8 mouse cellular contexts compared by ENCODE assay signal in the genomic region with DNA sequence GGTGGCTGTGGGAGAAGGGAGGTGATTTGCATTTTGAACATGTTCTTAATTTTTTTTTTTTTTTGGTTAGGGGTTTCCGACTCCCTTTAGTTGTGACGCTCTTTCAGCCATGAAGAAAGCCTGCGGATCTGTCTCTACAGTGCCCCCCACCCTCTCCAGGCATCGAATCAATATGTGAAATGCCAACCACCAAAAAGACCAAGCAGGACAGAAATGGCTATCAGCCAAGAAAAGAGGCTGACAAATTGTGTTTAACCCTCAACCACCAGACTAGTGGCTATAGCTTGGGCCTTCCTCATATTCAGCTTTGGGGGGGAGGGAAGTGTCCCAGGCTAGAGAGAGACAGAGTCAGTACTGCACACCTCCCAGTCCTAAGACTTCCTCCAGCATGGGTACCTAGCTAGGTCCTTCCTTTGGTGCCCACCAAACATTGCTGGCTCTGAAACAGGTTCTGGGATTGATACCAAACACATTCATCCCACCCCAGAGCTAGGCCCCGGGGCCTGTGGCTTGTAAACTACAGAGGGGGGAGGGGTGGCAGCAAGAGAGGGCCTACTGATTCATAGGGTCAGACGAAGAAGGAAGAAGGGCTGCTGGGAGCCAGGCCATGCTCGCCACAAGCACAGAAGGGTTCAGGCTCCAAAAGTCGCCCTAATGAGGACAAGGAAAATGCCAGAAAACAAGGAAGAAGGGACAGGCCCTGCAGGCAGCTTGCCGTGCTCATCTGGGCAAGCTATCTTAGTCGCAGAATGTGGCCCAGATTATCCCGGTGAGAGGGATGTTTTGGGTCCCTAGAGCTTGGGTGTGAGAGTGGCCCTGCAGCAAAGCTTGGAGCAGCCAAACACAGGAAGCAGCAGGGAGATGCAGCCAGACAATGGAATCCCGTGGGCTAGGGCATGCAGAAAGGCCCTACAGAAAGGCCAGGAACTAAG. TPM values are rescaled to one million over a fixed set of nuclear protein-coding genes. Genes with fewer than 3 reads are reported as not detected.
A peak's percentile ranks its signal among the peaks of the same experiment; 100 is the strongest.
DNase-seq lines count a peak whose midpoint lies in the region; ATAC-seq lines count a peak whose summit lies in the region.

No protein-coding gene starts in this region.

- WGBS in forebrain, embryonic 14.5 days, result 4% methylated on average over 12 of the region's 12 CpGs
- WGBS in hindbrain, embryonic 13.5 days, result 6% methylated on average over 12 of the region's 12 CpGs

- no peaks in the 10 kb centered on the region for H3K27me3 ChIP-seq in forebrain, embryonic 14.5 days (replicated peaks; ENCODE audit: control insufficient read depth, insufficient read depth, low read length)
- no peaks in the 10 kb centered on the region for H3K27me3 ChIP-seq in hindbrain, embryonic 13.5 days

- H3K36me3 ChIP-seq in forebrain, embryonic 14.5 days (ENCODE audit: control insufficient read depth, insufficient read depth, low read length), result 0 out of 2 replicates have a peak, but pooled peaks cover 3% of the 10 kb centered on the region
- no peaks in the 10 kb centered on the region for H3K36me3 ChIP-seq in hindbrain, embryonic 13.5 days

- H3K9me3 ChIP-seq in forebrain, embryonic 14.5 days (replicated peaks; ENCODE audit: control insufficient read depth, low read length), result no peaks in the 10 kb centered on the region
- H3K9me3 ChIP-seq in hindbrain, embryonic 13.5 days, result no peaks in the 10 kb centered on the region

- peak overlapping the region; percentile 43 for H3K4me2 ChIP-seq in forebrain, embryonic 14.5 days (ENCODE audit: low read length)
- peak overlapping the region; percentile 50 for H3K4me2 ChIP-seq in hindbrain, embryonic 13.5 days

- peak overlapping the region; percentile 4; the same call in 1 of the 2 replicates for H3K4me3 ChIP-seq in forebrain, embryonic 14.5 days (ENCODE audit: low read depth, low read length)
- no peak overlapping the region for H3K4me3 ChIP-seq in hindbrain, embryonic 13.5 days

- peak overlapping the region; percentile 89 for H3K27ac ChIP-seq in forebrain, embryonic 14.5 days (ENCODE audit: low read depth, low read length)
- H3K27ac ChIP-seq in hindbrain, embryonic 13.5 days, result peak overlapping the region; percentile 97

- peaks cover 49% of the 10 kb centered on the region for H3K4me1 ChIP-seq in forebrain, embryonic 14.5 days (ENCODE audit: control insufficient read depth, insufficient read depth, low read length)
- peaks cover 84% of the 10 kb centered on the region for H3K4me1 ChIP-seq in hindbrain, embryonic 13.5 days (replicated peaks)

- peak; percentile 18; the same call in 1 of the 2 replicates for ATAC-seq in forebrain, embryonic 14.5 days
- peak; percentile 9; the same call in 1 of the 2 replicates for ATAC-seq in hindbrain, embryonic 13.5 days (ENCODE audit: low FRiP score)

- peak; percentile 62 for DNase-seq in cerebellum, adult 11-12 months
- no peak for DNase-seq in cerebellum, postnatal 4 days (ENCODE audit: low spot score in 2 of 2)
- DNase-seq in R1 (ENCODE audit: low read depth, low spot score), result peak; percentile 66
- DNase-seq in forebrain, embryonic 14.5 days (ENCODE audit: low spot score), result peak; percentile 66
- DNase-seq in lung, postnatal 4 days, result peak; percentile 55 to 58
- DNase-seq in right cerebral cortex, postnatal 14 days, result no peak
- DNase-seq in thymus, postnatal 14 days, result no peak

- H3K9ac ChIP-seq in forebrain, embryonic 14.5 days (ENCODE audit: low read length), result peak overlapping the region; percentile 57
- H3K9ac ChIP-seq in hindbrain, embryonic 13.5 days, result peak overlapping the region; percentile 73

RNA-seq across cellular contexts. Expression of gene Zmynd8, which starts 40.1 kb away (rescaled TPM):
- 43.3 and 58.0 TPM in 2 replicates for polyA plus RNA-seq in forebrain, embryonic 14.5 days (2014; fragmentation: Nextera tagmentation; extraction: Ambion mirVana)
- 82.2 and 86.6 TPM in 2 replicates for polyA plus RNA-seq in hindbrain, embryonic 13.5 days (2015; fragmentation: Nextera tagmentation; extraction: Ambion mirVana)

Comparison
In these comparisons a context has a peak if more than half of its experiments do, and no peak if none do; other contexts are left out.
1. DNase-seq: peak in cerebellum, adult 11-12 months (single experiment), R1 (single experiment), forebrain, embryonic 14.5 days (single experiment) and lung, postnatal 4 days (2 of 2); none in cerebellum, postnatal 4 days (0 of 2), right cerebral cortex, postnatal 14 days (single experiment) and thymus, postnatal 14 days (single experiment).